Mouse (Mus musculus) WW6 (cell line): ENCODE data around the gene Slc9a3.
A peak's percentile ranks its signal among the peaks of the same experiment; 100 is the strongest.

Experiments used
- DNase-seq: peaks from one replicate; pipeline ENCODE4 v3.0.0-alpha.2; 2013; ENCODE audit warnings: low read depth, low spot score

Gene Slc9a3

GRCm38 (mm10) chr13:74144120-74144884 lies 23.0 kb downstream of the Slc9a3 start:
- no peak for DNase-seq

- no peak for DNase-seq
These were observed 24.8 kb downstream of the Slc9a3 start for GRCm38 (mm10) chr13:74145983-74146622.

- no peak for DNase-seq
These were observed 26.1 kb downstream of the Slc9a3 start for GRCm38 (mm10) chr13:74147327-74147726.

GRCm38 (mm10) chr13:74166348-74167056 lies 45.2 kb downstream of the Slc9a3 start:
- DNase-seq = no peak

- no peak for DNase-seq
These were observed 45.8 kb downstream of the Slc9a3 start for GRCm38 (mm10) chr13:74167057-74167413.

- DNase-seq = no peak
These were observed 46.2 kb downstream of the Slc9a3 start for GRCm38 (mm10) chr13:74167492-74167891.

GRCm38 (mm10) chr13:74169446-74170164 lies 48.3 kb downstream of the Slc9a3 start:
- DNase-seq = no peak

- no peak for DNase-seq
These were observed 50.8 kb downstream of the Slc9a3 start for GRCm38 (mm10) chr13:74172036-74172435.

GRCm38 (mm10) chr13:74183011-74183695 lies 61.9 kb downstream of the Slc9a3 start:
- no peak for DNase-seq

GRCm38 (mm10) chr13:74192613-74193012 lies 71.4 kb downstream of the Slc9a3 start:
- no peak for DNase-seq

- no peak for DNase-seq
These were observed 75.2 kb downstream of the Slc9a3 start for GRCm38 (mm10) chr13:74196451-74196850.

- DNase-seq = peak; percentile 68
These were observed 87.2 kb downstream of the Slc9a3 start, which contains the start of gene Exoc3 for GRCm38 (mm10) chr13:74208317-74208985. Gene Exoc3, minus strand, starts transcription at chr13:74208732.

GRCm38 (mm10) chr13:74208986-74209345 lies 87.7 kb downstream of the Slc9a3 start:
- DNase-seq = no peak

- no peak for DNase-seq
These were observed 97.2 kb downstream of the Slc9a3 start for GRCm38 (mm10) chr13:74218441-74218840.
